Comparison of ENCODE assay signal across 27 mouse cellular contexts in genomic region chr1:53715966-53716515, GRCm38 (mm10). TPM values are rescaled to one million over a fixed set of nuclear protein-coding genes. Genes with fewer than 3 reads are reported as not detected.
DNase-seq lines count a peak whose midpoint lies in the region; ATAC-seq and TF ChIP-seq lines count a peak whose summit lies in the region.
"Had no signal": no experiment of that assay in that cellular context is flagged by ENCODE, and none has a peak within 500 bp of the region (broad histone marks: within the 10 kb centered on the region; RNA-seq: fewer than 3 reads in every experiment).

No protein-coding gene starts in this region.

- H3K4me1 ChIP-seq in intestine, embryonic 15.5 days (replicated peaks): no peaks in the 10 kb centered on the region
- no peaks in the 10 kb centered on the region for H3K4me1 ChIP-seq in stomach, postnatal 0 days (replicated peaks; ENCODE audit: control insufficient read depth, insufficient read depth)
- H3K4me1 ChIP-seq in heart, embryonic 11.5 days (ENCODE audit: control insufficient read depth, insufficient read depth, low read length): no peaks in the 10 kb centered on the region
- H3K4me1 ChIP-seq: heart, embryonic 10.5 days; hindbrain, embryonic 12.5 days; limb, embryonic 12.5 days; liver, embryonic 12.5 days; midbrain, embryonic 13.5 days; neural tube, embryonic 13.5 days; stomach, embryonic 15.5 days had no signal

- H3K27ac ChIP-seq in intestine, embryonic 15.5 days: no peak overlapping the region
- H3K27ac ChIP-seq in stomach, postnatal 0 days (replicated peaks): no peak overlapping the region
- H3K27ac ChIP-seq in heart, embryonic 11.5 days (ENCODE audit: low read depth, low read length): no peak overlapping the region
- H3K27ac ChIP-seq: heart, embryonic 10.5 days; hindbrain, embryonic 12.5 days; hindbrain, postnatal 0 days; left cerebral cortex, adult 2 months; limb, embryonic 12.5 days; liver, embryonic 12.5 days; midbrain, embryonic 13.5 days; neural tube, embryonic 13.5 days; stomach, embryonic 15.5 days had no signal

- no peaks in the 10 kb centered on the region for H3K9me3 ChIP-seq in intestine, embryonic 15.5 days
- H3K9me3 ChIP-seq in stomach, postnatal 0 days (ENCODE audit: control insufficient read depth, low read length): no peaks in the 10 kb centered on the region
- H3K9me3 ChIP-seq in heart, embryonic 11.5 days (replicated peaks; ENCODE audit: control insufficient read depth, low read length): no peaks in the 10 kb centered on the region
- H3K9me3 ChIP-seq: G1E; heart, embryonic 10.5 days; hindbrain, embryonic 12.5 days; limb, embryonic 12.5 days; liver, embryonic 12.5 days; megakaryocyte, embryonic 14.5 days; midbrain, embryonic 13.5 days; neural tube, embryonic 13.5 days; stomach, embryonic 15.5 days had no signal

- no peak overlapping the region for H3K4me3 ChIP-seq in intestine, embryonic 15.5 days (replicated peaks)
- H3K4me3 ChIP-seq in stomach, postnatal 0 days (ENCODE audit: low read depth, low read length): no peak overlapping the region
- no peak overlapping the region for H3K4me3 ChIP-seq in heart, embryonic 11.5 days (ENCODE audit: low read depth, low read length)
- H3K4me3 ChIP-seq: heart, embryonic 10.5 days; hindbrain, embryonic 12.5 days; left cerebral cortex, adult 2 months; limb, embryonic 12.5 days; liver, embryonic 12.5 days; megakaryocyte, embryonic 14.5 days; midbrain, embryonic 13.5 days; neural tube, embryonic 13.5 days; stomach, embryonic 15.5 days had no signal

- H3K36me3 ChIP-seq in intestine, embryonic 15.5 days: no peaks in the 10 kb centered on the region
- no peaks in the 10 kb centered on the region for H3K36me3 ChIP-seq in stomach, postnatal 0 days (ENCODE audit: control insufficient read depth, insufficient read depth, low read length)
- no peaks in the 10 kb centered on the region for H3K36me3 ChIP-seq in heart, embryonic 11.5 days (ENCODE audit: control insufficient read depth, insufficient read depth, low read length)
- H3K36me3 ChIP-seq: G1E; heart, embryonic 10.5 days; hindbrain, embryonic 12.5 days; limb, embryonic 12.5 days; liver, embryonic 12.5 days; midbrain, embryonic 13.5 days; neural tube, embryonic 13.5 days; stomach, embryonic 15.5 days had no signal

- ATAC-seq in intestine, embryonic 15.5 days: peak; percentile 81
- ATAC-seq in stomach, postnatal 0 days (ENCODE audit: low FRiP score, low TSS enrichment): peak; percentile 67
- no peak for ATAC-seq in heart, embryonic 11.5 days (replicated peaks; ENCODE audit: insufficient number of reproducible peaks, low FRiP score, low TSS enrichment)
- ATAC-seq in megakaryocyte-erythroid progenitor cell, adult 5-6 weeks (replicated peaks; ENCODE audit: low FRiP score, low TSS enrichment, poor library complexity, severe bottlenecking): no peak
- ATAC-seq: forebrain, postnatal 0 days; hindbrain, postnatal 0 days; liver, embryonic 12.5 days; liver, postnatal 0 days; midbrain, embryonic 13.5 days had no signal

- no peak for TF ChIP-seq CTCF in stomach, postnatal 0 days (IDR thresholded peaks at IDR 0.05; ENCODE audit: low read depth)

- no peak for TF ChIP-seq EP300 in stomach, postnatal 0 days (optimal IDR thresholded peaks at IDR 0.05)

- no peaks in the 10 kb centered on the region for H3K27me3 ChIP-seq in intestine, embryonic 15.5 days (replicated peaks)
- H3K27me3 ChIP-seq in stomach, postnatal 0 days (ENCODE audit: control insufficient read depth, insufficient read depth, low read length): no peaks in the 10 kb centered on the region
- H3K27me3 ChIP-seq in heart, embryonic 11.5 days (ENCODE audit: control insufficient read depth, insufficient read depth, low read length): no peaks in the 10 kb centered on the region
- H3K27me3 ChIP-seq: hindbrain, embryonic 12.5 days; limb, embryonic 12.5 days; liver, embryonic 12.5 days; megakaryocyte, embryonic 14.5 days; neural tube, embryonic 13.5 days; stomach, embryonic 15.5 days had no signal

- H3K4me2 ChIP-seq in intestine, embryonic 15.5 days (replicated peaks): no peak overlapping the region
- H3K4me2 ChIP-seq in stomach, postnatal 0 days (replicated peaks; ENCODE audit: low read depth): no peak overlapping the region
- H3K4me2 ChIP-seq in heart, embryonic 11.5 days: no peak overlapping the region
- H3K4me2 ChIP-seq: hindbrain, embryonic 12.5 days; limb, embryonic 12.5 days; liver, embryonic 12.5 days; midbrain, embryonic 13.5 days; neural tube, embryonic 13.5 days; stomach, embryonic 15.5 days had no signal

- WGBS in intestine, embryonic 15.5 days: 62% methylated on average over 1 of the region's 1 CpGs
- 43% methylated on average over 1 of the region's 1 CpGs for WGBS in stomach, postnatal 0 days
- WGBS in heart, embryonic 11.5 days (ENCODE audit: insufficient replicate concordance): 84% methylated on average over 1 of the region's 1 CpGs

- peak; percentile 8 to 12 for DNase-seq in kidney, postnatal 36 days
- DNase-seq in kidney, adult 18-20 months: no peak
- peak; percentile 61 for DNase-seq in NIH3T3 (ENCODE audit: low read depth)
- DNase-seq in stomach, postnatal 0 days (ENCODE audit: low spot score): no peak
- DNase-seq: cerebellum, adult 18-20 months; cerebellum, postnatal 25 days; gastrocnemius, postnatal 10 days; heart, postnatal 36 days; liver, postnatal 0 days; lung, postnatal 4 days had no signal

- no peak overlapping the region for H3K9ac ChIP-seq in intestine, embryonic 15.5 days
- H3K9ac ChIP-seq in stomach, postnatal 0 days (ENCODE audit: low read length): no peak overlapping the region
- no peak overlapping the region for H3K9ac ChIP-seq in heart, embryonic 11.5 days (ENCODE audit: low read depth, low read length)
- H3K9ac ChIP-seq: forebrain, postnatal 0 days; hindbrain, embryonic 12.5 days; limb, embryonic 12.5 days; liver, embryonic 12.5 days; liver, postnatal 0 days; midbrain, embryonic 13.5 days; neural tube, embryonic 13.5 days; stomach, embryonic 15.5 days had no signal

RNA-seq across cellular contexts. Expression of gene Dnah7a, which starts 9.5 kb away (rescaled TPM):
- 0.40 and 0.82 TPM in 2 replicates for polyA plus RNA-seq in intestine, embryonic 15.5 days (2015; fragmentation: Nextera tagmentation; extraction: Ambion mirVana)
- 0.23 and 0.27 TPM in 2 replicates for polyA plus RNA-seq in stomach, postnatal 0 days (2015; fragmentation: Nextera tagmentation; extraction: Ambion mirVana)
- 1.3 and 1.5 TPM in 2 replicates for polyA plus RNA-seq in heart, embryonic 11.5 days (2014; fragmentation: Nextera tagmentation; extraction: Ambion mirVana)
- total RNA-seq in megakaryocyte-erythroid progenitor cell, adult 5-6 weeks (2014; fragmentation: Nextera tagmentation): not detected in 2 replicates
- total RNA-seq in megakaryocyte-erythroid progenitor cell, adult 5-6 weeks (2017): 0.08 TPM in 1 of 2 replicates, not detected in the other
- total RNA-seq: granulocyte monocyte progenitor cell, adult 5-6 weeks had no signal
- polyA plus RNA-seq: C2C12; G1E; liver, embryonic 12.5 days; liver, postnatal 0 days had no signal

Comparison
In these comparisons a context has a peak if more than half of its experiments do, and no peak if none do; other contexts are left out.
1. DNase-seq: peak in kidney, postnatal 36 days (2 of 2) and NIH3T3 (single experiment); none in kidney, adult 18-20 months (single experiment) and stomach, postnatal 0 days (single experiment).
2. ATAC-seq: peak in intestine, embryonic 15.5 days (single experiment) and stomach, postnatal 0 days (single experiment); none in heart, embryonic 11.5 days (single experiment) and megakaryocyte-erythroid progenitor cell, adult 5-6 weeks (single experiment).